Mouse (Mus musculus) thymus, adult 2 months (tissue): ENCODE measurements around the gene Clec12a.

ENCODE experiments used
- CTCF ChIP-seq: fragments of 200-500 bp; IDR thresholded peaks from 2 replicates; pipeline ENCODE4 v1.5.1; 2012; ENCODE audit warnings: mild to moderate bottlenecking, control low read depth, low read length, moderate library complexity, borderline replicate concordance; ENCODE audit not compliant: control insufficient read depth, poor library complexity, insufficient read depth; ENCODE audit errors: extremely low read depth
- POLR2A ChIP-seq: fragments of 200-500 bp; IDR thresholded peaks from 2 replicates; pipeline ENCODE4 v1.6.1; 2012; ENCODE audit warnings: mild to moderate bottlenecking, low read length, control low read depth, moderate library complexity; ENCODE audit not compliant: control insufficient read depth, poor library complexity, insufficient read depth; ENCODE audit errors: extremely low read depth

- TF ChIP-seq CTCF (no peak), POLR2A (no peak)
Measured at GRCm38 (mm10) chr6:129402404-129402803, 59.9 kb downstream of the Clec12a start.
